In the genomic region with DNA sequence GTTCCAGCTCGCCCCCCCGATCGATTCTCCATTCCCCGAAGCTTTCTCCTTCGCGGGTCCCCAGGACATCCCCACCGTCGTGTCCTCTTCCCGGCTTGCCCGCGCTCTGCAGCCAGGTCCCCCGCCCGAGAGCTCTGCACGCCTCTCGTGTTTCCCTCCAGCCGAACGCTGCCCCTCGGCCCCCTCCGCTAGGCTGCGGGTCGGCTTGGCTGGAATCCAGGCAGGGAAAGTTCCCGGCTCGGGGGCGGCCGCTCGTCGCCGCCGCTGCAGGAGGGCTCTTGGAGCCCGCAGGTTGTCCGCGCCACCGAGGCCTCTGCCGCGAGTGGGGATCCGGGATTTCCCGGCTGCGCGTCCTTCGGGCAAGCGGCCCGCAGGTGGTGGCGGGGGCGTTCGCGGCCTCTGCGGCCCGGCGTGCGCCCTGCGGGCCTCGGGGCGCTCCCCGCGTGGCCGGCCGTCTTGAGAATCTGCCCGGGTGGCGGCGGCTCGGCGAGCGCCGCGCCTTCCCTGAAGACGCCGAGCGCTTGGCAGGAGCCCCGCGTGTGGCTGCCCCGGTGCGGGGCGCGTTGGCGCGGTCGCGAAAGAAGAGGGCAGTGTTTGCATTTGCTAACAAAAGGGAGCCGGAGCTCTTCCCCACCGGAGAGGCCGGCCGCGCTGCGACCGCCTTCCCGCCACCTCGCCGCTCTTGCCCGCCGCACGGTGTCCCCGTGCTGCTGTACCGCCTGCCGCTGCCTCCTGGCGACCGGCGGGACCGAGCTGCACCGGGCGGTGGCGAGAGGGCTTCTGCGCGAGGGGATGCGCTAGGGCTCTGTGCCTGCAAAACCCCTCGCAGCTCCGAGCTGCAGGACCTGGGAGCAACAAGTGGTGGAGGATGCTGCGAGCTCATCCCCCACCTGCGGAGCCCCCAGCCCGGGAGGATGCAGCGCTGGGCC, we compare ENCODE assay signal across 8 mouse cellular contexts. TPM values are rescaled to one million over a fixed set of nuclear protein-coding genes. Genes with fewer than 3 reads are reported as not detected.
DNase-seq lines count a peak whose midpoint lies in the region; ATAC-seq and TF ChIP-seq lines count a peak whose summit lies in the region.

No protein-coding gene starts in this region.

- peak overlapping the region; percentile 94 for H3K4me2 ChIP-seq in forebrain, embryonic 11.5 days (ENCODE audit: low read depth, low read length, severe bottlenecking)
- peak overlapping the region; percentile 95 for H3K4me2 ChIP-seq in heart, embryonic 14.5 days (ENCODE audit: low read length)
- H3K4me2 ChIP-seq in liver, embryonic 14.5 days (ENCODE audit: low read depth) = peak overlapping the region; percentile 66
- peak overlapping the region; percentile 86 for H3K4me2 ChIP-seq in neural tube, embryonic 13.5 days

- no peaks in the 10 kb centered on the region for H3K9me3 ChIP-seq in forebrain, embryonic 11.5 days (ENCODE audit: control insufficient read depth, low read length)
- no peaks in the 10 kb centered on the region for H3K9me3 ChIP-seq in heart, embryonic 14.5 days (ENCODE audit: control insufficient read depth, low read length)
- no peaks in the 10 kb centered on the region for H3K9me3 ChIP-seq in liver, embryonic 14.5 days (ENCODE audit: control insufficient read depth, low read length)
- H3K9me3 ChIP-seq in neural tube, embryonic 13.5 days = no peaks in the 10 kb centered on the region

- H3K9ac ChIP-seq in forebrain, embryonic 11.5 days (ENCODE audit: low read length) = peak overlapping the region; percentile 92
- peak overlapping the region; percentile 74 for H3K9ac ChIP-seq in heart, embryonic 14.5 days (ENCODE audit: low read length)
- H3K9ac ChIP-seq in liver, embryonic 14.5 days (replicated peaks) = no peak overlapping the region
- peak overlapping the region; percentile 93 for H3K9ac ChIP-seq in neural tube, embryonic 13.5 days

- no peaks in the 10 kb centered on the region for H3K27me3 ChIP-seq in forebrain, embryonic 11.5 days (ENCODE audit: control insufficient read depth, insufficient read depth, low read length)
- peaks cover 46% of the 10 kb centered on the region for H3K27me3 ChIP-seq in heart, embryonic 14.5 days (ENCODE audit: control insufficient read depth, insufficient read depth, low read length)
- H3K27me3 ChIP-seq in liver, embryonic 14.5 days (ENCODE audit: control insufficient read depth, insufficient read depth, low read length) = peaks cover 55% of the 10 kb centered on the region
- no peaks in the 10 kb centered on the region for H3K27me3 ChIP-seq in neural tube, embryonic 13.5 days

- peaks cover 14% of the 10 kb centered on the region for H3K4me1 ChIP-seq in forebrain, embryonic 11.5 days (replicated peaks; ENCODE audit: control insufficient read depth, insufficient read depth, low read length)
- H3K4me1 ChIP-seq in heart, embryonic 14.5 days (ENCODE audit: control insufficient read depth in 2 of 2, insufficient read depth in 2 of 2, low read length in 2 of 2) = peaks cover 3 to 12% of the 10 kb centered on the region in 2 experiments
- no peaks in the 10 kb centered on the region for H3K4me1 ChIP-seq in liver, embryonic 14.5 days (replicated peaks; ENCODE audit: control insufficient read depth in 2 of 2, insufficient read depth in 2 of 2, low read length in 1 of 2)
- H3K4me1 ChIP-seq in neural tube, embryonic 13.5 days (replicated peaks) = peaks cover 46% of the 10 kb centered on the region

- H3K27ac ChIP-seq in forebrain, embryonic 11.5 days (ENCODE audit: low read depth, low read length) = peak overlapping the region; percentile 74
- H3K27ac ChIP-seq in heart, embryonic 14.5 days (replicated peaks in 1 of 2; ENCODE audit: control insufficient read depth in 1 of 2, insufficient read depth in 1 of 2, low read depth in 2 of 2, low read length in 2 of 2) = no peak overlapping the region
- H3K27ac ChIP-seq in liver, embryonic 14.5 days = no peak overlapping the region
- peak overlapping the region; percentile 93 for H3K27ac ChIP-seq in neural tube, embryonic 13.5 days (replicated peaks)

- peak overlapping the region; percentile 68 for H3K4me3 ChIP-seq in forebrain, embryonic 11.5 days (ENCODE audit: low read depth, low read length)
- peak overlapping the region; percentile 66 to 76 for H3K4me3 ChIP-seq in heart, embryonic 14.5 days (ENCODE audit: control insufficient read depth in 1 of 2, insufficient read depth in 1 of 2, low read depth in 1 of 2, low read length in 2 of 2)
- peak overlapping the region; percentile 54 to 58 for H3K4me3 ChIP-seq in liver, embryonic 14.5 days (ENCODE audit: insufficient read depth in 1 of 2, low read depth in 2 of 2, low read length in 2 of 2)
- peak overlapping the region; percentile 90 for H3K4me3 ChIP-seq in neural tube, embryonic 13.5 days

- ATAC-seq in forebrain, embryonic 11.5 days (replicated peaks; ENCODE audit: low FRiP score) = peak; percentile 47; the same call in 1 of the 2 replicates
- ATAC-seq in heart, embryonic 14.5 days (ENCODE audit: insufficient number of reproducible peaks, insufficient read depth, low FRiP score, low read depth) = 0 out of 2 replicates have a peak, but pooled peaks have one; percentile 13
- no peak for ATAC-seq in liver, embryonic 14.5 days (ENCODE audit: insufficient read depth)
- peak; percentile 40 for ATAC-seq in neural tube, embryonic 13.5 days (ENCODE audit: low read depth)

- no peak for TF ChIP-seq CTCF in liver, embryonic 14.5 days (IDR thresholded peaks at IDR 0.05; ENCODE audit: low read depth)

- DNase-seq in urinary bladder, adult 18-20 months (ENCODE audit: low spot score in 2 of 2) = peak; percentile 48 to 65
- no peak for DNase-seq in urinary bladder, postnatal 10 days (ENCODE audit: low spot score)
- peak; percentile 86 for DNase-seq in forebrain, embryonic 11.5 days (ENCODE audit: low spot score)
- DNase-seq in kidney, postnatal 10 days = peak; percentile 74
- DNase-seq in liver, embryonic 14.5 days (ENCODE audit: low read depth in 3 of 3, low spot score in 3 of 3) = no peak
- peak; percentile 28 for DNase-seq in thymus, postnatal 14 days

- under 1% methylated on average over 101 of the region's 110 CpGs for WGBS in forebrain, embryonic 11.5 days
- under 1% methylated on average over 88 of the region's 110 CpGs for WGBS in heart, embryonic 14.5 days
- WGBS in liver, embryonic 14.5 days (ENCODE audit: insufficient replicate concordance) = under 1% methylated on average over 105 of the region's 110 CpGs
- WGBS in neural tube, embryonic 13.5 days = under 1% methylated on average over 105 of the region's 110 CpGs

- no peaks in the 10 kb centered on the region for H3K36me3 ChIP-seq in forebrain, embryonic 11.5 days (ENCODE audit: control insufficient read depth, insufficient read depth, low read length)
- H3K36me3 ChIP-seq in heart, embryonic 14.5 days (ENCODE audit: control insufficient read depth, insufficient read depth, low read length) = no peaks in the 10 kb centered on the region
- H3K36me3 ChIP-seq in liver, embryonic 14.5 days (replicated peaks; ENCODE audit: control insufficient read depth, insufficient read depth, low read depth) = no peaks in the 10 kb centered on the region
- H3K36me3 ChIP-seq in neural tube, embryonic 13.5 days = no peaks in the 10 kb centered on the region

- TF ChIP-seq EP300 in liver, embryonic 14.5 days (IDR thresholded peaks at IDR 0.05; ENCODE audit: low read depth) = no peak

RNA-seq across cellular contexts. Expression of gene Cadm1, which starts 1.2 kb away (rescaled TPM):
- polyA plus RNA-seq in forebrain, embryonic 11.5 days (2014; fragmentation: Nextera tagmentation; extraction: Ambion mirVana) = 105 and 112 TPM in 2 replicates
- 14.7 and 16.5 TPM in 2 replicates for polyA plus RNA-seq in heart, embryonic 14.5 days (2014; fragmentation: Nextera tagmentation; extraction: Ambion mirVana)
- 2.3 and 3.4 TPM in 2 replicates for polyA plus RNA-seq in liver, embryonic 14.5 days (2012; rRNA removed)
- 6.4 and 8.5 TPM in 2 replicates for polyA plus RNA-seq in liver, embryonic 14.5 days (2014; fragmentation: Nextera tagmentation; extraction: Ambion mirVana)
- polyA plus RNA-seq in neural tube, embryonic 13.5 days (2015; fragmentation: Nextera tagmentation; extraction: Ambion mirVana) = 155 and 157 TPM in 2 replicates

Comparison
In these comparisons a context has a peak if more than half of its experiments do, and no peak if none do; other contexts are left out.
1. DNase-seq: peak in urinary bladder, adult 18-20 months (2 of 2), forebrain, embryonic 11.5 days (single experiment), kidney, postnatal 10 days (single experiment) and thymus, postnatal 14 days (single experiment); none in urinary bladder, postnatal 10 days (single experiment) and liver, embryonic 14.5 days (0 of 3).
2. H3K27ac ChIP-seq: peak in forebrain, embryonic 11.5 days (single experiment) and neural tube, embryonic 13.5 days (single experiment); none in heart, embryonic 14.5 days (0 of 2) and liver, embryonic 14.5 days (single experiment).
3. Peak in every context shown above with its lines, with median percentiles within 50 percentile points of each other: H3K4me2 ChIP-seq and H3K4me3 ChIP-seq.